Mouse (Mus musculus) gastrocnemius, postnatal 36 days (tissue): ENCODE measurements around the gene Tmem232. TPM values are rescaled to one million over a fixed set of nuclear protein-coding genes. Genes with fewer than 3 reads are reported as not detected.
"Not testable (repeated sequence)": the region's sequence is repeated elsewhere in the genome, so short reads cannot be mapped to it uniquely, and the experiment has no call there.

ENCODE experiments used
- DNase-seq, 2 experiments: peaks; one replicate each; pipeline ENCODE4 v3.0.0; 2022
- intact Hi-C: fragments of 180-260 bp; cut with DNase I; formaldehyde crosslinking; loops from one replicate; pipeline ENCODE4 v1.15.1; 2025
- long read RNA-seq, 2 experiments: library from polyadenylated mRNA; stranded (forward); transcript quantifications; one replicate each; pipeline ENCODE4 v2.0.0; 2021
- total RNA-seq, 2 experiments: library from RNA; stranded (reverse); gene quantifications; 2 replicates each; pipeline ENCODE4 v1.2.3; 2021

Tmem232 gene
- 10 to 100 TPM; 13.9 to 17.0 TPM for total RNA-seq
- long read RNA-seq, experiment 1, partial matches to known transcripts = 0 of 218 reads
- long read RNA-seq, experiment 1, other reads (novel, unspliced or antisense) = 218 of 218 reads
- long read RNA-seq, experiment 2, partial matches to known transcripts = 0 of 267 reads
- long read RNA-seq, experiment 2, other reads (novel, unspliced or antisense) = 267 of 267 reads

DNA sequence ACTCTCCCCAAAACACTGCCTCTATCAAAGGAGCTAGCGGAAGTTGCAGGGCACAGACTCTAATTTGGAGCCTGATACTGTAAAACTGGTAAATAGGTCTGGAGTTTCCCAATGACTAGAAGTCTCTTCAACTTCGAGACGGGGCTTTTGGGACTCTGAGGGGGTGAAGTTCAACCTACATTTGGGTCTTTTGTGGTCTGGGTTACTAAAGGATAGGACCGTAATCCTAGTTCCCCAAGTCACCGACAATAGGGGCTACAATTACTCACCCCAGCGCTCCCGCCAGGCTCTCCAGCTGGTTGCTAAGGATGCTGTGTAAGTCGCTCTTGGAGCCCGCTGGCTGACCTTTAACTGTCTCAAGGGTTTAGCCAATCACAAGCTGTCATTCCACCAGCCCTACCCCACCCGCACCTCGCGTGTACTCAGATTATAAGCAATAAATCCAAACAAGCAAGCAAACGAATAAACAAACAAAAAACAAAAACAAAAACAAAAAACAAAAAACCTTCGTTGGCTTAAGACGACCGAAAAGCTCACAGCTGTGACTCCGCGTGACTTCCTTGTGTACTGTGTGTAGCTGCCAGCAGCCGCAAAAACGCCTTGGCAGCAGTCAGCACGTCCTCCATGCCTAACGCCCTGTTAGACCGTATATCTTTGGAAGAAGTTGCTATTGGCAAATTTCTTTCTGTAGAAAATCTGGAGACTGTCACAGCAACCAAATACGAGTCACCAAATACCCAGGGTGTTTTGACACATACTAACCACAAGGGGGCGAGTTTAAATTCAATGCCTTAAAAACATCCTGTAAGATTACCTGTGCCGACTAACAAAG lies at the start of gene Tmem232:
Gene Tmem232, minus strand, starts transcription at position 342 of the 832 bp plus-strand sequence.
- intact Hi-C loops = no loop called here
- peak in 1 of 2 experiments; percentile 28 for DNase-seq

DNA sequence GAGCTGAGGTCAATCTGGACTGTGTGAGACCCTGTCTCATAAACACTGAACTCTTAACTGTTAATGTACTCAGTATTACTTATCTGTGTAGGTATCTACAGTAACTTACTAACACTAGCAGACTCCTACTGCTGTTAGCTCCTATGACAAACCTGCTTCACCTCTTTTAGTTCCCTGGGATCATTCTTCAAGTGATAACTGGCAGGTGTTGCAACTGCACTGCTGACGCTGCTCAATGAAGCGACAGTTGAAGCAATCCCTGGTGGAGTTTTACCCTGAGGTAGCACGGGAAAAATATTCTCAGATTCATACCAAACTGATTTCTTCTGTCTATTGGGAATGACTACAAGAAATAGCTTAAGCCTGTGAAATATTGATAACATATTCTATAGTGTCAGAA lies 46.3 kb upstream of the Tmem232 start:
- DNase-seq = no peak
- intact Hi-C loops = no loop called here

DNA sequence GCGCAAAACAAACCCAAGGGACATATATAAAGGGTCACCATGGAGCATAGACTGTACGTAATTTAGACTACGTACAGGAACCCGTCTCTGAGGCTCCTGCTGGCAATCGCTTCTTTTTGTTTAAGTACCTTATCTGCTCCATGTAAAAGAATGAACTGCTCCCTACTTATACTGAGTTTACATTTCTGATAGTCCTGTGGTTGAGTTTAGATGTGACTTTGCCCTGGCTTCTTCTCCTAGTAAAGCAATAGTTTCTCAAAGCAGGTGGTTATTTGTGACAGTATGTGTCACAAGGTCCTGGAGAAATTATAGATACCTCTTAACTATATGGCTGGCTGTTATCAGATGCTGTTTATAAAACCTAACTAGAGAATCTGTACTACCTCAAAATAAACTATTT lies 40.9 kb upstream of the Tmem232 start:
- intact Hi-C loops = no loop called here

DNA sequence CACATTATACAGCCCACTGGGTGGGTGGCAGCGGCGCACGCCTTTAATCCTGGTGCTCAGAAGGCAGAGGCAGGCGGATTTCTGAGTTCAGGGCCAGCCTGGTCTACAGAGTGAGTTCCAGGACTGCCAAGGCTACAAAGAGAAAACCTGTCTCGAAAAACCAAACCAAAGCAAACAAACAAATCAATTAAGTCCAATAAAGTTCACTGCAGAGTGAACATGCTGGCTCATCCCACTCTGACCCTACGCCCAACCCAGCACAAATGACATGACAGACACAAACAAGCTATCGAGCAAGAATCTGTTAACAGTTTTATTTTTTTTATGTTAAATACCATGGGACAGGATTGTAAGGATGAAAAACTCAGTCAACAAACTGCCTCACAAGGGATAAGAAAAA lies 39.2 kb upstream of the Tmem232 start:
- intact Hi-C loops = no loop called here
- DNase-seq = no peak

More for the DNA sequence above, 40.9 kb upstream of the Tmem232 start:
- no peak for DNase-seq

DNA sequence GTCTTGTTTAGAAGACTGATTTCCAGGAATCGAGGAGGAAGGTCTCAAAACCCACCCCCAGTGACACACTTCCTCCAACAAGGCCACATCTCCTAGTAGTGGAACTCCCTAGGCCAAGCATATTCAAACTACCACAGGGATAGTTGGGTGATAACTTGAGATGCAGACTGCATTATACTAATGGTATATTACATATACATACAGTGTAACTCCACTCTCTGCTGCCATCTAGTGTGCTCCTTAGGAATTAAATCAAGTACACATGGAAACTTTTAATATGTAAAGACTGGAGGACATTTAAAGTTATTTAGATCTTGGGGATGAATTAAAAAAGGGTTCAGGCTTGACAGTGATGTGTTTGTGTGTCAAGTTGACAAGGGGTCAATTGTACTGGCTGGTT lies 34.8 kb upstream of the Tmem232 start:
- intact Hi-C loops = no loop called here
- DNase-seq = no peak

DNA sequence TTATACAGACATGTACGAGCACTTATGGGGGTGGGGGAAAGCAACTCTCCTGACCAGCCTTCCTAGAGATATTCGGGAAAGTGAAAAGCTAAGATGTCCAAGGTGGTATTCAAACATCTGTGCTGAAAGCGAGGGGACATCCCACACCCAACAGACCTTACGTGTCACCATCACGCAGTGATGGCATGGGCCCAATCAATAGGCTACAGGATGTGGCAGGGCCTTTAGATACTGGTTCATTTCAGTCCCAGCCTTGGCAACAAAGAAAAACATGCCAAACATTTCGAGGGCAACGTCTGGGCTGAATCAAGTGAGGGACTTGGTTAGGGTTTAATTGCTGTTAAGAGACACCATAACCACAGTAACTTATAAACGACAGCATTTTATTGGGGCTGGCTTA lies 34.3 kb upstream of the Tmem232 start:
- intact Hi-C loops = no loop called here
- DNase-seq = no peak

DNA sequence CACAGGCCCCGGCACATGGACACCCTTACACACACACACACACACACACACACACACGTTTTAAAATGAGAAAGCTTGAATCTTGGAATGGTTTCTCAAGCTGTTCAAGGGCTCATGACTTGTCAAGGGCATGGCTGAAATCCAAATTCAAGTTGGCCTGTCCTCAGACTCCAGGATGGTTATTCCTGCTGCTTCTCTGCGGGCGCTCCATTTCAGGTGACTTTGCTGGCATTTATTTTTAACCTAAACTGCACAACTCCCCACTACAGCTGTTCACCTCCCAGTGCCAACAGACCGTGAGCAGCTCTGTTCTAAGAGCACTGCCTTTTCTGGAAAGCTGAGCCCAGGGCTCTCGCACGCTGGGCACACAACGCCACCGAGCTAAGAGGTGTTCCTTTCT lies 31.3 kb upstream of the Tmem232 start:
- no peak for DNase-seq

DNA sequence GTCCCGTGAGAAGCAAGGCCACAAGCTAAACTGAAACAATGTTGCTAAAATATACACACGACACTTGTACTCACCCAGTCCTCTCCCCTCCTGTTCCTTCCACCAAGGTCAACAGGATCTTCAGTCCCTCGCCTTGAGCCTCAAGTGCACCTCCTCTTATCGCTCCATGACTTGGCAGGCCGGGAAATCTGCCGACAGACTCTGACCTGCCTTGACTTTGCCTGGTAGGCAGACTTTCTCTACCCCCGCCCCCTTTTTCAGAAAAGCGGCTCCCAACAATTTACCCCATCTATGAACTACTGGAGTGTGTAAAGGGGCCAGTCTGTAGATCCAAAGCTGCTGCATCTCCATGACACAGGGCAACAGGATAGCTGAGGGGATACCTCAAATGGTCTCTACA lies 30.9 kb upstream of the Tmem232 start:
- DNase-seq = no peak
- intact Hi-C loops = no loop called here

More for the DNA sequence above, 31.3 kb upstream of the Tmem232 start:
- intact Hi-C loops = no loop called here

DNA sequence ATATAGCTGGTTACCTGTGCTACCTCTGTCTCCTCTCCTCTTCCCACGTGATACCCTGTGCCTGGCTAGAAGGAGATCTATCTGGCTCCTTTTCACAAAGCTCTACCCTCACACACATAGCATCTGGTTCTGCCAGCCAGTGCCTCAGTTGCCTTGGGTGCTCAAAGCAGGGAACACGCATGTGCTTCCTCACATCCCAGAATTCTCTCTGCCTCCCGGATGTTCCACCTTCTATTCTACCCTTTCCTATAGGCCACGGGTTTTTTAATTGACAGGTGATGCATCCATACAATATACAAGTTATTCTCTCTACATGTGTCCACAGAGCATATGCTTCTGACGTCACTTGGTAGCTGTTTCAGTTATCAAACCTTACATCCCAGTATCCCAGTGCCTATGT lies 23.6 kb upstream of the Tmem232 start:
- intact Hi-C loops = no loop called here
- no peak for DNase-seq

DNA sequence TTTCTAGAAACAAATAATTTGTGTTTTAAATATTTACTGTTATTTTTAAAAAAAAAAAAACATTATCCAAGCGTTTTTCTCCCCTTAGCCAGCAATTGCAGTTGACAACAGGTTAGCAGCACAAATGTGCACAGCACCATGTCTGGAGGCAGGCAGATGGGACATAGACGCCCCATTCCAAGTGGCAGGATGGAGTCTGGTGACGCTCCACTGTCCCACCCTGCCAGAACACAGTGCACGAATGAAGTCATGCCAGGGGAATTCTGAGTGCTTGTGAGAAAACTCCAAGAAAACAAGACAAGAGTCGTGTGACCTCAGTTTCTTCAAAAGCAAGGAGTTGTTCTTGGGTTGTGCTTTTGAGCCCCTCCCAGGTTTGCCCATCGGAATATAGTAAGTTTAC lies 22.8 kb upstream of the Tmem232 start:
- intact Hi-C loops = no loop called here
- no peak for DNase-seq

DNA sequence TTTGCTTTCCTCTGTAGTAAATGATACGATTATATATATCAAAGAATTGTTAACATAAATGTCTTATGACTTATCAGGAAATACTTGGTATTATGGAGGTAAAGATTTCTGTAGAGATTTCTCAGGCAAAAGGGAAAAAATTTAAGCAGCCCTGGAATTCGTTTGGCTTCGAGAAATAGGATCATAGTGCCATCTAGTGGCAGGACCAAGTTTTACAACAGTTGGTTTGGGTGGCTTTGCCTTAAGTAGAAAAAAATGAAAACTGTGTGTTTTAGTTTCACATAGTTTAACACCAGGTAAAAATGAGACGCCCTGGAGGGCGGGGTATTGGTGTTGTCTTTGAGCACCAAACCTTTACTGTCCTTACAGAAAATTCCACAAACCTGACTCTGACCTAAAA lies 22.2 kb upstream of the Tmem232 start:
- intact Hi-C loops = no loop called here

DNA sequence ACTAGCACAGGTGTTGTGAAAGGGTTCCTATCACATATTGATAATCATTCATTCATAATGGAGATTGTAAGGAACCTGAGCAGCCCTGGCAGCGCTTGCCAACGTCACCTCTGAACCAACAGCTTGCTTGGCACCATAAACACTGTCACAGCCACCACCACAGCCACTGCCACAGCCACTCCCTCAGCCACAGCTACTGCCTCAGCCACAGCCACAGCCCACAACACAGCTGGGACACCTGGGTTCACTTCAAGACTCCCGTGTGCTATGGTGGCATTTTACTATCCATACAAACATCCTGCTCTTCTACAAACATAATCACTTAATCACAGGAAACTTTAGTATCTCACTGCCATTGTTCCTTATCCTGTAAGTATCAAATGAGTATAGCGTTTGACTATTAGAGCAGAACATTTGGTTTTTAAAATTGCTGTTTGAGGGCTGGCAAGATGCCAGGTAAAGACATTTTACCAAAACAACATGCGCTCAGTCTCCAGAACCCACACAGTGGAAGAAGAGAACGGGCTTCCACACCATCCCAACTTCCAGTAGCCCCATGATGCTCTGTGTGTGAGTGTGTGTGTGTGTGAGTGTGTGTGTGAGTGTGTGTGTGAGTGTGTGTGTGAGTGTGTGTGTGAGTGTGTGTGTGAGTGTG lies 20.9 kb upstream of the Tmem232 start:
- no peak for DNase-seq
- intact Hi-C loops = no loop called here

More for the DNA sequence above, 22.2 kb upstream of the Tmem232 start:
- DNase-seq = peak in 1 of 2 experiments; percentile 42

DNA sequence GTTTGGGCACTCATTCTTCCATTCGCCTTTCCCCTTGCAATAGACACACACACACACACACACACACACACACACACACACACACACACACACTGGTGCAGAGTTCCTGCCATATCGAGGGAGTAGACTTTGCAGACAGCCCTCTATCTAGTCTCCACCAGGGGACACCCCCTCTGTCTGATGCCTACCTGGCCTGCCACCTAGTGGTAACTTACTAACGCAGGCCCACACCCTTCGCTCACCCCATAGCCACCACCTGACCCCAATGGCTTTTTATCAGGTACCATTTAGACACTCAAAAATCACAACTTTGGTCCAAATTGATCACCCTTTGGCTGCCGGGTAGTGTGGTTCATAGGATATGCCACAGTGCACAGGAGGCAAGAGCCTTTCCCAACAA lies 18.7 kb upstream of the Tmem232 start:
- no peak for DNase-seq
- intact Hi-C loops = no loop called here

DNA sequence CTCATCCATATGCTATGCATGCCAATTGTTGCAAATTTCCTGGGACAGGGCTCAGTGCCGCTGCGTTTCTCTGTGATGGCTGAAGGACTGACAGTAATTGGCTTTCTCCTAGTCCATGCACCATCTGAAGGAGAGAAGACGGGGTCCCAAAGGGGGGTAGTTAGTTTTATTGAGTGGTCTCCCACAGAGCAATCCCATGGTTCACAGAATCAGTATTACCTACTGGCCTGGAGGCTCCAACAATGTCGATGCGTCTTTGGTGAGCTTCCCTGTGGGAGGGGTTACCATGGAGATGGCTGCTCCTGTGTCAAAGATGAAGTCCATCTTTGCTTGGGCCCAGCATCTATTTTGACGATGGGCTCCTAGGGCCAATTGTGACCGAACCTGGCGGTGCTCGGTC lies 18.2 kb upstream of the Tmem232 start:
- intact Hi-C loops = no loop called here
- no peak for DNase-seq

DNA sequence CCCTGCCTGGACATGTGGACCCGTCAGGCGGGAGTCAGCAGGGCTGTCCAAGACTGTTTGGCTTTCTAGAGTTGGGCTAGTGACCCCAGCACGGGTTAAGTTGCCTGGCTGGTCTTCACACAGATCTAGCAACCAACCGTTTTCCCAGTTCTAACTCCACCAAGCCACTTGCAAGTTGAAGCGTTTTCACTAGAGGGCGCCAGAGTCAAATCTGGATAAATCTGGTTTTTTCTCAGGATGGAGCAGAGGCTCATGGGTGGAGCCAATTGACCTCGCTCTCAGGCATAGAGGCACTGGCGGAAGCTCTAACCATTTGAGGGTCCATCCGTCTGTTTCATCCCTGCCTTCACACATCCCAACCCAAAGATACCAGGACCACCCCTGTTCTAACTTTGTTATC lies 17.6 kb upstream of the Tmem232 start:
- peak; percentile 39 to 57 for DNase-seq
- intact Hi-C loops = no loop called here

DNA sequence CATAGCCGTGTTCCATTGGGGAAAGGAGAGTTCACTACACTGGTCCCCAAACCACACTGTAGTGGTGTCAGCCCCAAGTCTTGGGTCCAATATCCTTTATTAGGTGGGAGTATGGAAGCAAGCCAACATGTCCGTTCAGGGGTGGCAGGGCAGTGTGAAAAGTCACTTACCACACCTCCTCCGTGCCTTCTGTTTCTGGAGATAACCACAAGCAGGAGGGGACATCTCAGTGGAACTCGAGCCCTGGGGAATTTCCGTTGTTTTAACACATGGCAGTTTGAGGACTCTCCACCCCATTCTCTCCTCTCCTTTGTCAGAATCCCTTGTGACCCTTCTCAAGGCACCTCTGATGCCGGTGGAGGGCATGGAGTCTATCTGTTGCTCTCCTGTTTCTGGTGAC lies 16.6 kb upstream of the Tmem232 start:
- intact Hi-C loops = no loop called here

DNA sequence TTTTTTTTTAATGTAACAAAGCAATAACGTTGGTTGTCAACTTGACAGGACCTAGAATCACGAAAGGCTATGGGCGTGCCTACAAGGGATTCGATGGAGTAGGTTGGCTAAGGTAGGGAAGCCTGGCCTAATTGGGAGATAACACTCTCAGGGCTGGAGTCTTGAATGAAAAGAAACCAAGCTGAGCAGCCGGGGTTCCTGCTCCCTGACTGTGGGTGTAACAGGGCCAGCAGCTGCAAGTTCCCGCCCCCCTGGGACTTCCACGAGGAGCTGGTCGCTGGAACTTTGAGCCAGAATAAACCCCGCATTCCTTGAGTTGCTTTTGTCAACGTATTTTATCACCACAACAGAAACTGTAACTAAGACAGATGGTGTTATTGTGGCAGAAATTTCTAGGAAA lies 16.2 kb upstream of the Tmem232 start:
- intact Hi-C loops = no loop called here
- DNase-seq = no peak

More for the DNA sequence above, 16.6 kb upstream of the Tmem232 start:
- DNase-seq = no peak

DNA sequence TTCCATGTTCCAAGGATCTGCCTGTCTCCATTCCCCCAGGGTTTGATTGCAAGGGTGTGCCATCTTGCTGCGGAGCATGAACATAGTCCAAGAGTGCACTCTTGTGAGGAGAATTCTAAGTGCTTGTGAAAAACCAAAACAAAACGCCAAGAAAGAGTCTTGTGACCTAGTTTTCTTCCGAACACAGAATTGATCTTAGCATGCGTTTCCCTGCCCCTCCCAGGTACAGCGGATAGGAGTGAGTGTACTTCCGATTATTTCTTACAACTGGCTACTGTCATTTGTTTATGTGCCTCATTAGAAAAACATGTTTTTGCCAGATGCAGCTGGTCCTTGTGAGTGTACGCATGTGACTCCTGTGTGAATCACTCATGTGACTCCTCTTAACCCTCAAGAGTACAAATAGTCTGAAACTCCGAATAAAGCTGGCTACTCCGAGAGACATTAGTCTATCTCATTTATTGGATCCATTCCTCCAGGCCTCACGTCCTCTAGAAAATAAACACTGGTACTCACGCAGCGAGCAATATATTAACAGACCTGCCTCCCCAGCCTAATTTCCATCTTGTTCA lies 11.9 kb upstream of the Tmem232 start:
- intact Hi-C loops = no loop called here
- DNase-seq = no peak

DNA sequence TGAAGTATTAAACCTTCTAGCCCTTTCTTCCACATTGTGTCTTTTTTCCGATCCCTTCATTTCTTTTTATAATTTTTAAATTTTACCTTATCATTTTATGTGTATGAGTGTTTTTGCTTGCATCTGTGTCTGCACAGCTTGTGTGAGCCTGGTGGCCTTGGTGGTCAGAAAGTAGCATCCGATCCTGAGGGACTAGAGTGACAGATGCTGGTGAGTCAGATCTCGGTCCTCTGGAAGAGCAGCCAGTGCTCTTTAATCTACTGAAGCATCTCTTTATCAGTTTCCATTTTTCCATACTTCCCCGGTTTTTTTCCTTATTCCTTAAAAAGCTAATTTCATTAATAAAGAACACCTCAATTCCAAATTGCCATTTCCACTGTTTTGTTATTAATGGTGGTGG lies 9.8 kb upstream of the Tmem232 start:
- intact Hi-C loops = no loop called here

DNA sequence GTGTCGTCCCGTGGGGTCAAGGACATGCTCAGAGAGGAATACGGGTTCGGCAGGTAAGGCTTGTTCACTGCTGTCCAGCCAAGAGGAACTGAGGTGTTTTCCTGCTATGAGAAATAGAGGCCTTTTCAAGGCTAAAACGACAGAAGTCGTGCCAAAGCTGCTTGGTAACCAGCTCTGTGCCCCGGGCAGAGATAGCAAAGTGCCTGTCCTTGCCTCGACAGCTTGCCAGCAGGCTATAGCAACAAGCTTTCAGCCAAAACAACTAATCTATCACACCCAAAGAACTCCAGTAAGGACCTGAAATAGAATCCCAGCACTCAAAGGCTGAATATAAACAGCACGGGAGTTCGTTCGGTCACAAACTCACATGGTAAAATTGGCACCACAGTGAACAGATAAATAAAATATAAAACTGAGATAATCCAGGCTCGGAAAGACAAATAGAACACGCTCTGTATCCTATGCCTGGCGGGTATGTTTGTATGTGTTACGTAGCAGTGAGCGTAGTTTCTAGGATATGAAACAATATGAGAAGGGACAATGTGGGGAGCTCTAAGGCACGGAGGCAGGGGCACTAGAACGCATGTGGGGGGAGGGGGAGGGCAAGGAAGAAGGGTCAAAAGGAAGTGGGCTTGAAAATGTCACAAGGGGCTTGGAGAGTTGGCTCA lies 8.2 kb upstream of the Tmem232 start:
- intact Hi-C loops = no loop called here
- DNase-seq = no peak

More for the DNA sequence above, 9.8 kb upstream of the Tmem232 start:
- DNase-seq = no peak

DNA sequence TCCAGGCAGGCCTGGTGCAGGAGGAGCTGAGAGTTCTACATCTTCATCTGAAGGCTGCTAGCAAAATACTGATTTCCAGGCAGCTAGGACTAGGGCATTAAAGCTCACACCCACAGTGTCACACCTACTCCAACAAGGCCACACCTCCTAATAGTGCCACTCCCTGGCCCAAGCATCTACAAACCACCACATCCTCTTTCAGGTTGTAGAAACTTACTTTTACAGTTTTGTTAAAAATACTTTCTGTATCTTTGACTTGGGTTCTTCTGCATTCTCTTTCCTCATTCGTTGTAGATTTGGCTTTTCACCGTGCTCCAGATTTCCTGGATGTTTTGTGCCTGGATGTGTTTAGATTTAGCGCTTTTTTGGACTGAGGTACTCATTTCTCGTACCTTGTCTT lies 5.6 kb upstream of the Tmem232 start:
- intact Hi-C loops, DNase-seq: not testable (repeated sequence)
